Mouse (Mus musculus) adrenal gland, adult 18-20 months (tissue): ENCODE data around the gene Fut2. TPM values are rescaled to one million over a fixed set of nuclear protein-coding genes. Genes with fewer than 3 reads are reported as not detected.

Source experiments
- DNase-seq, 2 experiments: peaks; one replicate each; pipeline ENCODE4 v3.0.0; 2021 to 2022; ENCODE audit warnings: low spot score in 2 of 2
- long read RNA-seq, 2 experiments: library from polyadenylated mRNA; stranded (forward); transcript quantifications; one replicate each; pipeline ENCODE4 v2.0.0; 2021
- total RNA-seq, 2 experiments: library from RNA; stranded (reverse); gene quantifications; 1 replicate in 1 of 2; 2 replicates in 1 of 2; pipeline ENCODE4 v1.2.3; 2021

Gene Fut2
- under 1 TPM in 1 of 2 experiments, not detected in 1; 0.13 TPM for total RNA-seq
- long read RNA-seq, experiment 1: 0 reads
- long read RNA-seq, experiment 2: 0 reads

- no peak for DNase-seq
Measured at GRCm38 (mm10) chr7:45666161-45666560, at the start of gene Fut2. TSS of gene Fut2 (minus strand) at chr7:45666394.

- DNase-seq: peak; percentile 90 to 95
Measured at GRCm38 (mm10) chr7:45715090-45715708, 49.0 kb upstream of the Fut2 start, which contains the start of gene Rpl18. TSS of gene Rpl18 (plus strand) at chr7:45715457.

GRCm38 (mm10) chr7:45714630-45715089, 48.5 kb upstream of the Fut2 start:
- no peak for DNase-seq

- DNase-seq: no peak
Measured at GRCm38 (mm10) chr7:45713881-45714520, 47.8 kb upstream of the Fut2 start.

GRCm38 (mm10) chr7:45713396-45713795, 47.2 kb upstream of the Fut2 start:
- peak in 1 of 2 experiments; percentile 25 for DNase-seq

- DNase-seq: peak in 1 of 2 experiments; percentile 56
Measured at GRCm38 (mm10) chr7:45712022-45712757, 46.0 kb upstream of the Fut2 start.

GRCm38 (mm10) chr7:45711316-45712021, 45.3 kb upstream of the Fut2 start:
- no peak for DNase-seq

- DNase-seq: no peak
Measured at GRCm38 (mm10) chr7:45710477-45711191, 44.4 kb upstream of the Fut2 start.

GRCm38 (mm10) chr7:45709677-45710355, 43.6 kb upstream of the Fut2 start:
- DNase-seq: no peak

GRCm38 (mm10) chr7:45709036-45709435, 42.8 kb upstream of the Fut2 start:
- DNase-seq: no peak

- no peak for DNase-seq
Measured at GRCm38 (mm10) chr7:45708221-45708761, 42.1 kb upstream of the Fut2 start.

GRCm38 (mm10) chr7:45707375-45707967, 41.3 kb upstream of the Fut2 start:
- DNase-seq: peak; percentile 98 to 99

- DNase-seq: peak; percentile 91
Measured at GRCm38 (mm10) chr7:45706721-45707241, 40.6 kb upstream of the Fut2 start.

GRCm38 (mm10) chr7:45705873-45706281, 39.7 kb upstream of the Fut2 start:
- peak; percentile 74 to 82 for DNase-seq

GRCm38 (mm10) chr7:45705443-45705864, 39.3 kb upstream of the Fut2 start:
- DNase-seq: no peak

GRCm38 (mm10) chr7:45704730-45705442, 38.7 kb upstream of the Fut2 start, which contains the start of gene Dbp:
TSS of gene Dbp (plus strand) at chr7:45705088.
- DNase-seq: peak; percentile 94 to 97

- no peak for DNase-seq
Measured at GRCm38 (mm10) chr7:45704046-45704559, 37.9 kb upstream of the Fut2 start.

GRCm38 (mm10) chr7:45703521-45704033, 37.4 kb upstream of the Fut2 start:
- no peak for DNase-seq
